Mouse (Mus musculus): ENCODE measurements around the gene Pla2g12b.

DNA sequence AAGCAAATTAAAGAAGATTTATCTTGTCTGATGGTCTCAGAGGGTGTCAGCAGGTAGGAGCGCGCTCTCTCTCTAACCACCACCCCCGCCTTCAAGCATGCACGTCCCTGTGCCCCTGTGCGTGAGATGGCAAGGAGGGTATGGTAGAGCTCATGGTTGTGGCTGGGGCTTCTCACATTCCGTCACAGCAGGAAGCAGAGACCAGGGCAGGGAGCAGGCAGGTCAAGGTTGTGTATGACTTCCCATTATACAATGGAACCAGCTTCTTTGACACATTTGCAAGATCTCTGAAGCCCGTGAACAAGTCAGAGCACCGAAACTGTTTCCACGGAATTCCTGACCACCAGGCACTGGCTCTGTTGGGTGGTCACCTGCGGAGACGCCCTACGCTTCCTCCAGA is 6.8 kb downstream of the Pla2g12b start:
- TF ChIP-seq CTCF (IDR thresholded peaks at IDR 0.05; ENCODE audit: low read depth, low read length) (no peak), GATA1 (IDR thresholded peaks at IDR 0.05; ENCODE audit: borderline replicate concordance, low read length) (no peak), TAL1 (conservative IDR thresholded peaks at IDR 0.05; ENCODE audit: low read depth, low read length) (no peak)

All from G1E (cell line).